ENCODE assay signal across 8 mouse cellular contexts in the genomic region with DNA sequence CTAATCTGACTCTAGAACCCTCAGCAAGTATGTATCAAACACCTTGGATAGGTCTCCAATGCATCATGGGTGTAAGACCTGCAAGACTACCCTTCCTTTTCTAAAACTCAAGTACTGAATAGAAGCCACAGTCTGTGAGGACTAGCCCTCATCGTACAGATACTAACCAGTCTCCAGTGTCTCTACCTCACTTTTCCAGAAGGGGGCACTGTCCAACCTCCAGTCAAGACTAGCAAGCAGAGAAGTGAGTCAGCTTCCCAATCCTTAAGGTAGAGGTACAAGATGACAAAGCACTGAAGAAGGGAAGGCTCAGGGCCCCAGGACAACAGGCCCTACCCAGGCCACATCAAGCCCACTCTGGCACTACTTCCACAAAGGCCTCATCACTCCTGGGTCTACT. TPM values are rescaled to one million over a fixed set of nuclear protein-coding genes. Genes with fewer than 3 reads are reported as not detected.
DNase-seq lines count a peak whose midpoint lies in the region; ATAC-seq and TF ChIP-seq lines count a peak whose summit lies in the region.

No protein-coding gene starts in this region.

- H3K9me3 ChIP-seq in liver, embryonic 12.5 days (replicated peaks), result no peaks in the 10 kb centered on the region

- TF ChIP-seq POLR2A in kidney, adult 2 months (IDR thresholded peaks at IDR 0.05; ENCODE audit: low read depth, low read length), result no peak

- peak overlapping the region; percentile 98; the same call in 1 of the 2 replicates for H3K9ac ChIP-seq in liver, embryonic 12.5 days

- peak; percentile 63 for TF ChIP-seq CTCF in kidney, adult 2 months (conservative IDR thresholded peaks at IDR 0.05; ENCODE audit: insufficient read depth, insufficient read length, low read depth, low read length)

- WGBS in kidney, adult 2 months, result 17% methylated on average over 1 of the region's 1 CpGs
- 35% methylated on average over 1 of the region's 1 CpGs for WGBS in liver, embryonic 12.5 days (ENCODE audit: insufficient replicate concordance)

- H3K4me3 ChIP-seq in kidney, adult 2 months (ENCODE audit: insufficient read depth, low read depth, low read length), result no peak overlapping the region
- H3K4me3 ChIP-seq in liver, embryonic 12.5 days, result no peak overlapping the region

- H3K4me1 ChIP-seq in kidney, adult 2 months (ENCODE audit: control insufficient read depth, insufficient read depth, low read length), result peaks cover 35% of the 10 kb centered on the region
- peaks cover 59% of the 10 kb centered on the region for H3K4me1 ChIP-seq in liver, embryonic 12.5 days

- H3K4me2 ChIP-seq in liver, embryonic 12.5 days, result peak overlapping the region; percentile 24

- ATAC-seq in liver, embryonic 12.5 days, result no peak

- no peaks in the 10 kb centered on the region for H3K36me3 ChIP-seq in kidney, adult 2 months (ENCODE audit: control insufficient read depth, insufficient read depth, low read length)
- H3K36me3 ChIP-seq in liver, embryonic 12.5 days, result peaks cover 64% of the 10 kb centered on the region

- DNase-seq in testis, postnatal 10 days (ENCODE audit: low spot score), result peak; percentile 66
- no peak for DNase-seq in testis, postnatal 14 days (ENCODE audit: low spot score)
- DNase-seq in adrenal gland, adult 8-10 months, result peak; percentile 64
- peak; percentile 56 for DNase-seq in embryo, embryonic 9.5 days (ENCODE audit: extremely low spot score)
- DNase-seq in kidney, adult 2 months, result peak; percentile 77
- peak; percentile 73 for DNase-seq in right cerebral cortex, adult 18-20 months
- DNase-seq in ovary, postnatal 14 days (ENCODE audit: low spot score), result no peak

- no peak overlapping the region for H3K27ac ChIP-seq in kidney, adult 2 months (ENCODE audit: insufficient read depth, low read depth, low read length)
- H3K27ac ChIP-seq in liver, embryonic 12.5 days, result 0 out of 2 replicates have a peak overlapping the region, but pooled peaks have one; percentile 55

- no peaks in the 10 kb centered on the region for H3K27me3 ChIP-seq in kidney, adult 2 months (replicated peaks; ENCODE audit: control insufficient read depth, insufficient read depth, low read length)
- H3K27me3 ChIP-seq in liver, embryonic 12.5 days (replicated peaks), result no peaks in the 10 kb centered on the region

RNA-seq across cellular contexts. Expression of gene Surf4, which starts 3.3 kb away (rescaled TPM):
- 100 to 1,000 TPM; 161 to 218 (median 182) TPM for total RNA-seq in adrenal gland, adult 8-10 months (2022)
- polyA plus RNA-seq in kidney, adult 2 months (2012; rRNA removed), result 198 and 270 TPM in 2 replicates
- 120 and 124 TPM in 2 replicates for polyA plus RNA-seq in liver, embryonic 12.5 days (2016; fragmentation: Nextera tagmentation; extraction: Ambion mirVana)

RNA-seq across cellular contexts. Expression of gene Stkld1, which starts 3.5 kb away (rescaled TPM):
- total RNA-seq in adrenal gland, adult 8-10 months (2022), result under 1 TPM in 2 of 4 experiments, not detected in 2; 0.75 to 0.77 TPM
- polyA plus RNA-seq in kidney, adult 2 months (2012; rRNA removed), result 0.16 TPM in 2 replicates
- 0.06 and 0.14 TPM in 2 replicates for polyA plus RNA-seq in liver, embryonic 12.5 days (2016; fragmentation: Nextera tagmentation; extraction: Ambion mirVana)

RNA-seq across cellular contexts. Expression of gene Surf1, which starts 14.1 kb away (rescaled TPM):
- 100 to 1,000 TPM; 128 to 137 (median 135) TPM for total RNA-seq in adrenal gland, adult 8-10 months (2022)
- 61.0 and 85.2 TPM in 2 replicates for polyA plus RNA-seq in kidney, adult 2 months (2012; rRNA removed)
- polyA plus RNA-seq in liver, embryonic 12.5 days (2016; fragmentation: Nextera tagmentation; extraction: Ambion mirVana), result 41.6 and 42.5 TPM in 2 replicates

RNA-seq across cellular contexts. Expression of gene Surf2, which starts 14.2 kb away (rescaled TPM):
- 10 to 100 TPM; 43.1 to 55.8 (median 52.2) TPM for total RNA-seq in adrenal gland, adult 8-10 months (2022)
- 30.0 and 31.4 TPM in 2 replicates for polyA plus RNA-seq in kidney, adult 2 months (2012; rRNA removed)
- 46.3 and 48.1 TPM in 2 replicates for polyA plus RNA-seq in liver, embryonic 12.5 days (2016; fragmentation: Nextera tagmentation; extraction: Ambion mirVana)

RNA-seq across cellular contexts. Expression of gene Rpl7a, which starts 19.8 kb away (rescaled TPM):
- total RNA-seq in adrenal gland, adult 8-10 months (2022), result 100 to 1,000 TPM; 424 to 496 (median 462) TPM
- 805 and 948 TPM in 2 replicates for polyA plus RNA-seq in kidney, adult 2 months (2012; rRNA removed)
- polyA plus RNA-seq in liver, embryonic 12.5 days (2016; fragmentation: Nextera tagmentation; extraction: Ambion mirVana), result 560 and 587 TPM in 2 replicates

Comparison
In these comparisons a context has a peak if more than half of its experiments do, and no peak if none do; other contexts are left out.
1. DNase-seq: peak in testis, postnatal 10 days (single experiment), adrenal gland, adult 8-10 months (single experiment), embryo, embryonic 9.5 days (single experiment), kidney, adult 2 months (single experiment) and right cerebral cortex, adult 18-20 months (single experiment); none in testis, postnatal 14 days (single experiment) and ovary, postnatal 14 days (single experiment).